Mouse (Mus musculus) kidney, postnatal 0 days (tissue): Measurements from ENCODE around the gene 4930438A08Rik. TPM values are rescaled to one million over a fixed set of nuclear protein-coding genes. Genes with fewer than 3 reads are reported as not detected.
"Not testable (repeated sequence)": the region's sequence is repeated elsewhere in the genome, so short reads cannot be mapped to it uniquely, and the experiment has no call there.

Source experiments
- ATAC-seq: fragments of 200-750 bp; cut with Nextera tagmentation; replicated peaks from 2 replicates; pipeline ENCODE4 v1.8.0; 2017; ENCODE audit warnings: low read depth, moderate number of reproducible peaks, moderate TSS enrichment, moderate library complexity; ENCODE audit not compliant: low FRiP score
- DNase-seq: peaks from one replicate; pipeline ENCODE4 v3.0.0-alpha.2; 2016; ENCODE audit warnings: low spot score
- H3K27ac ChIP-seq: fragments of 300-500 bp; sonication (generic); 2 replicates; pipeline ENCODE4 v1.5.1; 2014; ENCODE audit warnings: mild to moderate bottlenecking
- H3K27me3 ChIP-seq: fragments of 300-500 bp; sonication (generic); 2 replicates; pipeline ENCODE4 v1.6.1; 2014; ENCODE audit warnings: low read length, mixed read lengths; ENCODE audit not compliant: insufficient read depth
- H3K36me3 ChIP-seq: fragments of 300-500 bp; sonication (generic); 2 replicates; pipeline ENCODE4 v1.6.1; 2014; ENCODE audit warnings: low read length, mixed read lengths; ENCODE audit not compliant: insufficient read depth
- H3K4me1 ChIP-seq: fragments of 300-500 bp; sonication (generic); replicated peaks from 2 replicates; pipeline ENCODE4 v1.6.1; 2014; ENCODE audit warnings: antibody characterized with exemption, low read length, mixed read lengths; ENCODE audit not compliant: insufficient read depth
- H3K4me2 ChIP-seq: fragments of 300-500 bp; sonication (generic); 2 replicates; pipeline ENCODE4 v1.6.1; 2014; ENCODE audit warnings: mild to moderate bottlenecking, low read length, moderate library complexity, mixed read lengths
- H3K4me3 ChIP-seq: fragments of 300-500 bp; sonication (generic); replicated peaks from 2 replicates; pipeline ENCODE4 v1.5.1; 2014; ENCODE audit warnings: low read depth, low read length
- H3K9ac ChIP-seq: fragments of 300-500 bp; sonication (generic); 2 replicates; pipeline ENCODE4 v1.6.1; 2014; ENCODE audit warnings: low read depth, low read length
- H3K9me3 ChIP-seq: fragments of 300-500 bp; sonication (generic); replicated peaks from 2 replicates; pipeline ENCODE4 v1.6.1; 2016; ENCODE audit warnings: low read length, inconsistent platforms, mixed read lengths
- CTCF ChIP-seq: IDR thresholded peaks from 2 replicates; pipeline ENCODE4 v1.5.1; 2016; ENCODE audit warnings: antibody characterized with exemption, low read depth, mild to moderate bottlenecking, moderate library complexity
- WGBS: fragments of 180-500 bp; shearing (Covaris S2); extraction: QIAGEN DNeasy Blood & Tissue Kit; methylation state at CpG from one replicate; pipeline ENCODE4 v1.1.7; 2014; 5-methylcytosine and 5-hydroxymethylcytosine counted together
- polyA plus RNA-seq: library from polyadenylated mRNA; unstranded; fragments of >200 nt; fragmentation: Nextera tagmentation; extraction: Ambion mirVana; gene quantifications from 2 replicates; pipeline ENCODE4 v1.2.1, GENCODE M21; 2015

Gene 4930438A08Rik
- polyA plus RNA-seq, 1 experiment from 2014 or later, result 0.07 TPM

GRCm38 (mm10) chr11:58297396-58297795 lies 22.8 kb downstream of the 4930438A08Rik start:
- Histone ChIP-seq H3K4me1 (no peaks in the 10 kb centered on the region), H3K9ac (no peak overlapping the region), H3K27me3 (no peaks in the 10 kb centered on the region), H3K36me3 (no peaks in the 10 kb centered on the region), H3K27ac (peak overlapping the region; percentile 33; the same call in 1 of the 2 replicates), H3K9me3 (no peaks in the 10 kb centered on the region), H3K4me2 (no peak overlapping the region), H3K4me3 (no peak overlapping the region)
- ATAC-seq, result no peak
- TF ChIP-seq CTCF, result no peak
- 52% methylated on average over 6 of the region's 6 CpGs for WGBS
- peak; percentile 67 for DNase-seq

GRCm38 (mm10) chr11:58301057-58301456 lies 26.5 kb downstream of the 4930438A08Rik start:
- WGBS, result 14% methylated on average over 13 of the region's 13 CpGs
- Histone ChIP-seq H3K9ac (no peak overlapping the region), H3K4me3 (peak overlapping the region; percentile 41; the same call in 1 of the 2 replicates), H3K27me3 (no peaks in the 10 kb centered on the region), H3K36me3 (no peaks in the 10 kb centered on the region), H3K4me1 (no peaks in the 10 kb centered on the region; the same call in 1 of the 2 replicates), H3K9me3 (no peaks in the 10 kb centered on the region), H3K27ac (no peak overlapping the region), H3K4me2 (peak overlapping the region; percentile 49)
- DNase-seq, result peak; percentile 84
- peak; percentile 80 for TF ChIP-seq CTCF
- ATAC-seq, result no peak

DNA sequence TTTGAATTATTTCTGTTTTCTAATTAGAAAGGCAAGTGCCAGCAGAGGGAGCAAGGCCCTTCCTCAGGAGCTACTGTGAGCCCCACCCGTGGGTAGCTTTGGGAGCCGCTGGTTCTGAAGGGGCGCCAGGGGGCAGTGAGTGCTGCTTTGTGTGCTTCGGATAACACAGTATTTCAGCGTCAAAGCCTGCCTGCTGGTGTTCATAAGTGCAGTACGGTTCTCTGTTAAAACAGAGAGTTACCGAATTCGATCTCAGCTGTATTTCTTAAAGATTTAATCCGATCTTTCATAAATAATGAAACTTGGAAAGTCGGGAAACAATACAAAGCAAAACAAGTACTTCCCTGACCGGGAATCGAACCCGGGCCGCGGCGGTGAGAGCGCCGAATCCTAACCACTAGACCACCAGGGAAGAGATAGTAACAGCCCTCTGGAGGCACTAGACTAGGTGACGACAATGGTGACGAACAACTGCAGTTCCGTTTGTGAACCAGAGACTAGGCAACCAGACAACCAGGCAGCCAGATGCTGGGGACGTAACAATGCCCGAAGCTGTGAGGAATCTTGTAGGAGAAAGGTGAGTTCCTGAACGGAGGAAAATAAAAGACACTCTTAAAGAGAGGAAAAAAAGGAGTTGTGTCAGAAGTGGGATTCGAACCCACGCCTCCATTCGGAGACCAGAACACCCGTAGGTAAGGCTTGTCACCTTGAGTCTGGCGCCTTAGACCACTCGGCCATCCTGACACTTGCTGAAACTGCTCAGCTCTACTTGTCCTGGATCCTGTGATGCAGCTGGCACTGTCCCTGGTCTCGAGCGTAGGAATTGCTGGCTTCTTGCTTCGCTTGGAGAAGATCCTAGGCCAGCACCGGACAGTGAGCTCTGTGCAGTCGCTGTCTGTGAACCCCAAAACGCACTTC lies 27.5 kb downstream of the 4930438A08Rik start:
- peak; percentile 91 for ATAC-seq
- Histone ChIP-seq H3K9ac (peak overlapping the region; percentile 43), H3K4me3 (peak overlapping the region; percentile 41), H3K36me3 (no peaks in the 10 kb centered on the region), H3K9me3 (no peaks in the 10 kb centered on the region), H3K4me1 (peaks cover under 1% of the 10 kb centered on the region), H3K4me2 (peak overlapping the region; percentile 49), H3K27me3 (no peaks in the 10 kb centered on the region), H3K27ac (peak overlapping the region; percentile 81)
- under 1% methylated on average over 36 of the region's 36 CpGs for WGBS
- TF ChIP-seq CTCF, result peak; percentile 94
- peak; percentile 98 for DNase-seq

- no peak for TF ChIP-seq CTCF
- Histone ChIP-seq H3K36me3 (no peaks in the 10 kb centered on the region), H3K4me2 (peak overlapping the region; percentile 49), H3K27me3 (no peaks in the 10 kb centered on the region), H3K4me3 (peak overlapping the region; percentile 41), H3K27ac (peak overlapping the region; percentile 81), H3K9me3 (no peaks in the 10 kb centered on the region), H3K9ac (peak overlapping the region; percentile 43), H3K4me1 (peaks cover 7% of the 10 kb centered on the region)
- ATAC-seq (peak; percentile 17; the same call in 1 of the 2 replicates), DNase-seq (peak; percentile 24)
- WGBS, result under 1% methylated on average over 26 of the region's 26 CpGs
These were observed 28.3 kb downstream of the 4930438A08Rik start for GRCm38 (mm10) chr11:58302774-58303445.

GRCm38 (mm10) chr11:58303594-58303993 lies 29.0 kb downstream of the 4930438A08Rik start:
- Histone ChIP-seq H3K9ac (no peak overlapping the region), H3K36me3 (no peaks in the 10 kb centered on the region), H3K4me3 (no peak overlapping the region), H3K9me3 (no peaks in the 10 kb centered on the region), H3K4me1 (peaks cover 10% of the 10 kb centered on the region), H3K27me3 (no peaks in the 10 kb centered on the region), H3K4me2 (peak overlapping the region; percentile 30), H3K27ac (no peak overlapping the region)
- ATAC-seq (no peak), DNase-seq (peak; percentile 18)
- no peak for TF ChIP-seq CTCF
- 21% methylated on average over 7 of the region's 7 CpGs for WGBS

- H3K27ac ChIP-seq, H3K27me3 ChIP-seq, H3K36me3 ChIP-seq, H3K9me3 ChIP-seq, H3K4me3 ChIP-seq, DNase-seq, H3K9ac ChIP-seq, H3K4me2 ChIP-seq, ATAC-seq, H3K4me1 ChIP-seq: not testable (repeated sequence)
- 94% methylated on average over 8 of the region's 8 CpGs for WGBS
These were observed 30.7 kb downstream of the 4930438A08Rik start for GRCm38 (mm10) chr11:58305299-58305698.
